Mouse (Mus musculus): ENCODE results near the gene a. TPM values are rescaled to one million over a fixed set of nuclear protein-coding genes. Genes with fewer than 3 reads are reported as not detected.
"Not testable (repeated sequence)": the region's sequence is repeated elsewhere in the genome, so short reads cannot be mapped to it uniquely, and the experiment has no call there.

Gene a
- polyA plus RNA-seq, 1 experiment from 2014 or later, result 0.40 TPM

DNA sequence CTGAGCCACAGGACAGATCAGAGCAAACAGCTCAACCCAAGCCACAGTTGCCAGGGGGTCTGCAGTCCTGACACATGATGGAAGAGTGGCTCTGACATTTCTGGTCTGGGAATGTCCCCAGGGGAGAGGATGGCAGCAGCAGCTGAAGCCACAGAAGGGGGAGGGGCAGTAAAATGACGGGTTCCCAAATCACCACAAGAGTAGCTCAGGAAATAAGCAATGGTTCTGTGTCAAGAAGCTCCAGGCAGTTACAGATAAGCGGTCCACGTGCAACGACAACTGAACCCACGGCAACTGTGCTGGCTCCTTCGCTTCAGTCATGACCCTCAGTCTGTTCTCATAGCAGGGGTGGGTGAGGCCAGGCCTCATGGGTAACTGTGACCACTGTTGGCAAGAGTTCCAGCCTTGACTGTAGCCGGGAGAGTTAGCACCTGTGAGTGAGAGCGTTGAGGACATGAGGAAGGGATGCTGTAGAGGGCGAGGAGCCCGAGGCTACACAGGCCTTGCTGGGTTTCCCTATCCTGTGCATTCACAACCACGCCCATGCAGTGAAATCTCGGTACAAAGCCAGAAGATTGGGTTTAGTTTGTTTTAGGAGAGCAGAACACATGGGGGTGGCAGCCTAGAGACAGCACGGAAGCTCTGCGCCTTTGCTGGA, 178.7 kb downstream of the a start:
- not testable (repeated sequence) for H3K4me1 ChIP-seq (ENCODE audit: control insufficient read depth, insufficient read depth, low read length); H3K9ac ChIP-seq (ENCODE audit: low read length); H3K36me3 ChIP-seq (ENCODE audit: control insufficient read depth, insufficient read depth, low read length); H3K4me2 ChIP-seq; H3K4me3 ChIP-seq (ENCODE audit: low read depth, low read length); H3K27ac ChIP-seq (ENCODE audit: low read depth, low read length); H3K27me3 ChIP-seq (ENCODE audit: control insufficient read depth, insufficient read depth, low read length); ATAC-seq (ENCODE audit: low FRiP score); H3K9me3 ChIP-seq (ENCODE audit: control insufficient read depth, low read length)
- DNase-seq (ENCODE audit: low spot score, missing footprints), result peak; percentile 51
- WGBS, result 79% methylated on average over 14 of the region's 14 CpGs

DNA sequence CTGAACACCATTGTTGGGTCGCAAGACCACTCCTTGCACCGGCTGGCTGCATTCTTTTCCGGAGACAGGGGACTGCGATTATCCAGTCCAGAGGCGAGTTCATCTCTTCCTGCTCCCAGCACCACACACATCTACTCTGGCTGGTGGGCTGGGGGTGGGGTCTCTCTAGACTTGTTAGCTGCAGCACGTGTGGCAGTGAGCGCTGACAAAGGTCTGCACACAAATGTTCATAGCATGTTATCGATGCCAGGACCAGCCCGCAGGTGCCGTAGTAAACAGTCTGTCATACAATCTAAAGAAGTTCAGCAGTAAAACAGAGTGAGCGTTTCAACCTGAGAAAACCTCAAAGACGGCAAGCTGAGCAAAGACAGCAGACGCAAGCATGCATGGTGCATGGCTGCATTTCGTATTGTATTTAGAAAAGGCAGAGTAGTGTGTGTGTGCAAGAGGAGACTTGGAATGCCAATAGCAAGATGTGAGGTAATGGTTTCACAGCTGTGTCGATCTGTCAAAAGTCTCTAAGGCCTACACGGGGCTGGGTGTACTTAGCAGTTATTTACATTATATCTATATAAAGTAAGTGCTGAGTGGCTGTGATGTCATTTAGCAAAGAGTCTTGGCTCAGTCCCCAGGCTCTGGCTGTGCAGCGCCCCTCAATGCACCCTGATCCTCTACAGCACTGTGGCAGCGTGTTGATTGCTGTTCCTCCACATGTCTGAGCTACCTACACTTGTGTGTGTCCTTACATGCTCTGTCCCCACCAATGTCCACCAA, 180.9 kb downstream of the a start:
- Histone ChIP-seq H3K4me3 (ENCODE audit: low read depth, low read length) (no peak overlapping the region), H3K36me3 (ENCODE audit: control insufficient read depth, insufficient read depth, low read length) (no peaks in the 10 kb centered on the region), H3K4me1 (ENCODE audit: control insufficient read depth, insufficient read depth, low read length) (no peaks in the 10 kb centered on the region), H3K27ac (ENCODE audit: low read depth, low read length) (no peak overlapping the region), H3K27me3 (ENCODE audit: control insufficient read depth, insufficient read depth, low read length) (no peaks in the 10 kb centered on the region), H3K9ac (ENCODE audit: low read length) (no peak overlapping the region), H3K4me2 (no peak overlapping the region), H3K9me3 (ENCODE audit: control insufficient read depth, low read length) (no peaks in the 10 kb centered on the region)
- no peak for ATAC-seq (ENCODE audit: low FRiP score)
- WGBS, result 77% methylated on average over 18 of the region's 18 CpGs
- no peak for DNase-seq (ENCODE audit: low spot score, missing footprints)

DNA sequence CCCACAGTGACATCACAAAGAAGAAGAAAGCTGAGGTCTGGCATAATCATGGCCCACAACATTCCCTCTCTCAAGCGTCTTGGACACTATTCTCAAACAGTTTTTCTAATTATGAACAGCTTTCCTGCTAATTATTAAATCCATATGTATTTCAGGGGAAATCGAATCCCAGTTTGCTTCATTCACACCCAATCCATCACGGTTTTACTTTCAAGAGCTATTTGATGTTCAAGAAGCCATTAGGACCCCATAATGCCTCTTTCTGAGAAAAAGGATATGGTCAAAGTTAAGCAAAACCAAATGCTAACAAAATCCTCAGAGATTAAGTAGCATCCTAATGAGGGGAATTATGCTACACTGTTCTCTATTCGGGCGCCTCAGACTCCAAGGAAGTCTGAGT, 181.8 kb downstream of the a start:
- Histone ChIP-seq H3K4me2 (no peak overlapping the region), H3K27me3 (ENCODE audit: control insufficient read depth, insufficient read depth, low read length) (no peaks in the 10 kb centered on the region), H3K36me3 (ENCODE audit: control insufficient read depth, insufficient read depth, low read length) (no peaks in the 10 kb centered on the region), H3K27ac (ENCODE audit: low read depth, low read length) (no peak overlapping the region), H3K4me1 (ENCODE audit: control insufficient read depth, insufficient read depth, low read length) (no peaks in the 10 kb centered on the region), H3K9me3 (ENCODE audit: control insufficient read depth, low read length) (no peaks in the 10 kb centered on the region), H3K9ac (ENCODE audit: low read length) (no peak overlapping the region), H3K4me3 (ENCODE audit: low read depth, low read length) (no peak overlapping the region)
- DNase-seq (ENCODE audit: low spot score, missing footprints), result no peak
- no peak for ATAC-seq (ENCODE audit: low FRiP score)
- 79% methylated on average over 5 of the region's 5 CpGs for WGBS

DNA sequence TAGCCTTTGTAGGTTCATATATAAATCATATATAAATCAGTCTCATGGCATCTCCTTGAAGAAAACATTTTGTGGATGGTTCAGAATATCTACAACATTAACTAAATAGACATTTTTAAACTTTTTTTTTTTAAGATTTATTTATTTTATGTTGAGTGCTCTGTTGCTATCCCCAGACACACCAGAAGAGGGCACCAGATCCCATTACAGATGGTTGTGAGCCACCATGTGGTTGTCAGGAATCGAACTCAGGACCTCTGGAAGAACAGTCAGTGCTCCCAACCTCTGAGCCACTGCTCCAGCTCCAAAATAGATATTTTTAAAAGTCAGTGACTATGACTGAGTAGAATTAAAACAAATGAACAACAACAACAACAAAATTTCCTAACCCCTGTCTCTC, 195.4 kb downstream of the a start:
- Histone ChIP-seq H3K4me3 (ENCODE audit: low read depth, low read length) (no peak overlapping the region), H3K27me3 (ENCODE audit: control insufficient read depth, insufficient read depth, low read length) (no peaks in the 10 kb centered on the region), H3K27ac (ENCODE audit: low read depth, low read length) (no peak overlapping the region), H3K9ac (ENCODE audit: low read length) (no peak overlapping the region), H3K9me3 (ENCODE audit: control insufficient read depth, low read length) (no peaks in the 10 kb centered on the region), H3K36me3 (ENCODE audit: control insufficient read depth, insufficient read depth, low read length) (no peaks in the 10 kb centered on the region), H3K4me1 (ENCODE audit: control insufficient read depth, insufficient read depth, low read length) (no peaks in the 10 kb centered on the region), H3K4me2 (no peak overlapping the region)
- ATAC-seq (ENCODE audit: low FRiP score) (no peak), DNase-seq (ENCODE audit: low spot score, missing footprints) (no peak)
- 81% methylated on average over 1 of the region's 1 CpGs for WGBS

DNA sequence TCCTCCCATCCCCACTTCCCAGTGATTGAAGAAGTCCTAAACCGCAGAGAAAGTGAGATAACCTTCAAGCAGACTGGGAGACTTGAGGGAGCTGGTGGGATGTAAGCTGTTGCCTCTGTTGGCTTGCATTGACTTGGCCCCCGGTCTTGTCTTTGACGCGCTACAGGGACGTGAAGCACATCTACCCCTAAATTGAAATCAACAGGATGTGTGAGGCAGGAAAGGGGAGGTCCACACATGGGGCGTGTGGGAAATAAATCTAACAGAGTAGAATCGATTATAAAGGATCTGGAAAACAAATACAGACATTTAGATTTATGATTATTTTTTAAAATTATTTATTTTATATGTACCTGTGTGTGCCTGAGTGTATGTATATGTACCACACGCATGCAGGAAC, 200.2 kb downstream of the a start:
- ATAC-seq (ENCODE audit: low FRiP score), result no peak
- 87% methylated on average over 8 of the region's 8 CpGs for WGBS
- Histone ChIP-seq H3K4me3 (ENCODE audit: low read depth, low read length) (no peak overlapping the region), H3K9me3 (ENCODE audit: control insufficient read depth, low read length) (no peaks in the 10 kb centered on the region), H3K4me1 (ENCODE audit: control insufficient read depth, insufficient read depth, low read length) (no peaks in the 10 kb centered on the region), H3K27me3 (ENCODE audit: control insufficient read depth, insufficient read depth, low read length) (no peaks in the 10 kb centered on the region), H3K27ac (ENCODE audit: low read depth, low read length) (no peak overlapping the region), H3K4me2 (no peak overlapping the region), H3K9ac (ENCODE audit: low read length) (no peak overlapping the region), H3K36me3 (ENCODE audit: control insufficient read depth, insufficient read depth, low read length) (no peaks in the 10 kb centered on the region)
- DNase-seq (ENCODE audit: low spot score, missing footprints), result no peak

DNA sequence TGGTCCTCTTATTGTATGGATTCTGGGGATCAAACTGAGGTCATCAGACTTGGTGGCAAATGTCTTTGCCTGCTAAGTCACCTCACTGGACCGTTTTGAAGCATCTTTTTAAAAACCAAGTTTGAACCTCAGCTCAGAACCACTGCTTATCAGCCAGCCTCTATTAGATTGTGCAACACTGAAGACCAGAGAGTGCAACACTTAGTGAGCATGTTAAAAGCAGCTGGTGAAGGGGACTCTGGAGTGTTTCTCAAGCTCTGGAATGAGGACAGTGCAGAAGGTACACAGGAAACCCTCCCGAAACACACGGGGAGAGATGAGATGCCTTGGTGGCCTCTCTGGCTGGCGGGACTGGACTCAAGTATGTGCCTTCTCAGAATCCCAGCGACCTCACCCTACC, 200.9 kb downstream of the a start:
- no peak overlapping the region for H3K27ac ChIP-seq (ENCODE audit: low read depth, low read length)
- H3K9ac ChIP-seq (ENCODE audit: low read length), result no peak overlapping the region
- H3K4me1 ChIP-seq (ENCODE audit: control insufficient read depth, insufficient read depth, low read length), result no peaks in the 10 kb centered on the region
- no peaks in the 10 kb centered on the region for H3K36me3 ChIP-seq (ENCODE audit: control insufficient read depth, insufficient read depth, low read length)
- DNase-seq (ENCODE audit: low spot score, missing footprints), result no peak
- no peaks in the 10 kb centered on the region for H3K9me3 ChIP-seq (ENCODE audit: control insufficient read depth, low read length)
- no peaks in the 10 kb centered on the region for H3K27me3 ChIP-seq (ENCODE audit: control insufficient read depth, insufficient read depth, low read length)
- no peak overlapping the region for H3K4me3 ChIP-seq (ENCODE audit: low read depth, low read length)
- H3K4me2 ChIP-seq, result no peak overlapping the region
- ATAC-seq (ENCODE audit: low FRiP score), result no peak
- WGBS, result 87% methylated on average over 5 of the region's 5 CpGs

DNA sequence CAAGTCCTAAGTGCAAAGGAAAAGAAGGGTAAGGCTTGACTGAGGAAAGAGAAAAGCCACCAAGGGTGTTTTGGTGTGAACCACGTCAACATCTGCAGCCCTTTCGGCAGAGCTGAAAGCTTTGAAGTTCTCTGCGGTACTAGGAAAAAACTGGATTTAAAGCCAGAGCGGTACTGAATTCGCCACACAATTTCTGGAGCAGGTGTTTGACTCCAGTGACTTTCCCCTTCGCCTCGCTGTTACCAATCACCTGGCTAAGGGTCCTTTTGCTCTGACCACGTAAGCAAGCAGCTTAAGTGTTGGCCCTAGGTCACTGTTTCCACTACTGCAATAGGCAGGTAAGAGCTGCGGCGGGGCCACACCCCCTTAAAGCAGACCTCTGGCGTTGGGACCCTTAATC, 214.3 kb downstream of the a start:
- H3K27me3 ChIP-seq (ENCODE audit: control insufficient read depth, insufficient read depth, low read length), result no peaks in the 10 kb centered on the region
- H3K9me3 ChIP-seq (ENCODE audit: control insufficient read depth, low read length), result no peaks in the 10 kb centered on the region
- H3K36me3 ChIP-seq (ENCODE audit: control insufficient read depth, insufficient read depth, low read length), result no peaks in the 10 kb centered on the region
- DNase-seq (ENCODE audit: low spot score, missing footprints) (peak; percentile 79), ATAC-seq (ENCODE audit: low FRiP score) (no peak)
- WGBS, result 92% methylated on average over 11 of the region's 11 CpGs
- no peaks in the 10 kb centered on the region for H3K4me1 ChIP-seq (ENCODE audit: control insufficient read depth, insufficient read depth, low read length)
- H3K4me2 ChIP-seq, result no peak overlapping the region
- H3K4me3 ChIP-seq (ENCODE audit: low read depth, low read length), result no peak overlapping the region
- H3K9ac ChIP-seq (ENCODE audit: low read length), result no peak overlapping the region
- no peak overlapping the region for H3K27ac ChIP-seq (ENCODE audit: low read depth, low read length)

DNA sequence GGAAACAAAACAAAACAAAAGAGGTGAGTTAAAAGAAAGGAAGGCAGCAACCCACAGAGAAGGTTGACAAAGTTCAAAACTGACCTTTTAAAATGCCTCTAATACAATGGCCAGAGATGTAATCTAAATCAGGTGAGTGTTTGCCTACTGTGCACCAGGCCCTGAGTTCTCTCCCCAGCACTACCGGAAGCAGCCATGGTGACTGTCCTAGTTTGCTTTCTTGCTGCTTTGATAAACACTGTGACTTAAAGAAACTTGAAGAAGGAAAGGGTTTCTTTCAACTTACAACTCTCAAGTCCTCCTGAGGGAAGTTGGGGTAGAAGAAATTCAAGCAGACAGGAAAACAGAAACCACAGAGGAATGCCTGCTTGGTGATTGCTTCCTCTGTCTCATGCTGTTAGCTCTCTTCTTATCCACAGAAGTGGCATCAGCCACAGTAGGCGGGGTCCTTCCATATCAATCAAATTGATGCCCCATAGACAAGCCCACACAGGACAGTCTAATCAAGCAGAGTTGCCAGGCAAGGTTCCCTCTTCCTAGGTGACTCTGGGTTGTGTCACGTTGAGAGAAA, 220.0 kb downstream of the a start:
- Histone ChIP-seq H3K4me2 (no peak overlapping the region), H3K36me3 (ENCODE audit: control insufficient read depth, insufficient read depth, low read length) (no peaks in the 10 kb centered on the region), H3K9ac (ENCODE audit: low read length) (no peak overlapping the region), H3K4me1 (ENCODE audit: control insufficient read depth, insufficient read depth, low read length) (no peaks in the 10 kb centered on the region), H3K27me3 (ENCODE audit: control insufficient read depth, insufficient read depth, low read length) (no peaks in the 10 kb centered on the region), H3K4me3 (ENCODE audit: low read depth, low read length) (no peak overlapping the region), H3K27ac (ENCODE audit: low read depth, low read length) (no peak overlapping the region), H3K9me3 (ENCODE audit: control insufficient read depth, low read length) (no peaks in the 10 kb centered on the region)
- DNase-seq (ENCODE audit: low spot score, missing footprints) (no peak), ATAC-seq (ENCODE audit: low FRiP score) (no peak)
- 59% methylated on average over 3 of the region's 3 CpGs for WGBS

DNA sequence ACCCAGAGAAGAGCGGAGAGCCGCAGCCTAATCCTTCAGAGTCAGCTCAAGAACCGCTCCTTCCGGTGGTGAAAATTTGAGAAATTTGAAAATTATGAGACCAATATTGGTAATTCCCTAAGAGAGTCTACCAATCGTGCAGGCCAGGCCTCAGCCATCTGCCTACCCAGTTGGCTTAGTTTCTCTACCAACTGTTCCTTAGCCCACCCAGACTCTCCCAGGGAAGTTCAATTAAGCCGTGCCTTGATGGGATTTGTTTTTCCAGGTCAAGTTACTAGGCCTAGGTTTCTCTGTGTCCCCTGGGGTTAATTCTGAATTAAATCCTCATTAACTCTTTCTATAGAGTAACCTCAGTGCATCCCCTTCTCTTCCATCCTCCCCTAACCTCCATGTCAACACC, 221.8 kb downstream of the a start:
- WGBS, result 70% methylated on average over 6 of the region's 6 CpGs

More for the DNA sequence above, 221.8 kb downstream of the a start:
- Histone ChIP-seq H3K4me3 (ENCODE audit: low read depth, low read length) (no peak overlapping the region), H3K4me2 (no peak overlapping the region), H3K4me1 (ENCODE audit: control insufficient read depth, insufficient read depth, low read length) (no peaks in the 10 kb centered on the region), H3K9me3 (ENCODE audit: control insufficient read depth, low read length) (no peaks in the 10 kb centered on the region), H3K27ac (ENCODE audit: low read depth, low read length) (no peak overlapping the region), H3K36me3 (ENCODE audit: control insufficient read depth, insufficient read depth, low read length) (no peaks in the 10 kb centered on the region), H3K9ac (ENCODE audit: low read length) (no peak overlapping the region), H3K27me3 (ENCODE audit: control insufficient read depth, insufficient read depth, low read length) (no peaks in the 10 kb centered on the region)
- DNase-seq (ENCODE audit: low spot score, missing footprints) (no peak), ATAC-seq (ENCODE audit: low FRiP score) (no peak)
